Mouse (Mus musculus): ENCODE data around the gene Kank2. TPM values are rescaled to one million over a fixed set of nuclear protein-coding genes. Genes with fewer than 3 reads are reported as not detected.
"Not testable (repeated sequence)": the region's sequence is repeated elsewhere in the genome, so short reads cannot be mapped to it uniquely, and the experiment has no call there.

Gene Kank2
- total and polyA plus RNA-seq, 2 experiments from 2014 or later = 10.3 to 78.5 TPM

DNA sequence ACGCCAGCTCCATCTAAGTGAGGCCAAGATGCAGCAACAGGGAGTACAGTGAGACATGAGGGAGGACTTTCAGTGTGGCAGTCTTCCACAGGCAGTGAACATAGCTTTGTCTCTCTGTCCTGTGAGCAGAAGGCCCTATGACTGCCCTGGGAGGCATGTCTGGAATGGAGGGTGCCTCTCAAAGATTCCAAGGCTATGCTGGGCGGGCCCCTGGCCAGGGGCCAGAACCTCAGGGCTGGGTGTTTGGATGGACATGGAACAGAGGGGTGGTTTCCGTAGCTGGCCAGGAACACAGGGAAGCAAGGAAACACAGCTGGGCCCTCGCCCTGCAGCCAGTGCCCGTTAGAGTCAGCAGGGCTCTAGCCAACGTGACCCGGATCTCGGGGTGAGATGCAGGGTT is 6.7 kb downstream of the Kank2 start:
- DNase-seq (ENCODE audit: low spot score) (peak; percentile 77), ATAC-seq (ENCODE audit: insufficient read depth, low read depth) (peak; percentile 85)
- 15% methylated on average over 8 of the region's 8 CpGs for WGBS
- H3K9me3 ChIP-seq (replicated peaks; ENCODE audit: control insufficient read depth, low read length) = no peaks in the 10 kb centered on the region
- H3K4me1 ChIP-seq (ENCODE audit: control insufficient read depth, insufficient read depth) = peaks cover 38% of the 10 kb centered on the region
- H3K9ac ChIP-seq (replicated peaks; ENCODE audit: low read depth, low read length) = no peak overlapping the region
- peaks cover 57% of the 10 kb centered on the region for H3K36me3 ChIP-seq (replicated peaks; ENCODE audit: control insufficient read depth, insufficient read depth, low read length)
- no peaks in the 10 kb centered on the region for H3K27me3 ChIP-seq (ENCODE audit: control insufficient read depth, insufficient read depth, low read length)
- H3K4me2 ChIP-seq (ENCODE audit: low read depth, low read length) = peak overlapping the region; percentile 27
- H3K4me3 ChIP-seq (ENCODE audit: low read depth, low read length) = no peak overlapping the region
- TF ChIP-seq EP300 (IDR thresholded peaks at IDR 0.05; ENCODE audit: low read depth) (peak; percentile 83), CTCF (IDR thresholded peaks at IDR 0.05; ENCODE audit: low read depth) (no peak)
- H3K27ac ChIP-seq (ENCODE audit: low read depth) = peak overlapping the region; percentile 80

DNA sequence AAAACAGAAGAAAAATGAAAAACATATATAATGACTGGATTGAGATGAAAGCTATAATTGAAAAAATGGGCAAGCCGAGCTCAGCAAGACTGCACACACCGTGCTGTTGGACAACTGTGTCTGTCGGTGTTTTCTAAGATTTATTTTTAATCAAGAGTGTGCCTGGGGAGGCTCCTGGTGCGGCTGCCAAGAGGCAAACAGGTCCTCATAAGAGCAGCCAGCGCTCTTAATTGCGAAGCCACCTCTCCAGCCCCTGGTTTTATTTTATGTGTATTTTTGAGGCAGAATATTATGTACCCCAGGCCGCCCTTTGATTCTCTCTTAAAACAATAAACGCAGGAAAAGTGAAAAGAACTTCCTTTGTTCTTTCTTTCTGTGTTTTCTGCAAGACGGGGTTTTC is 10.3 kb downstream of the Kank2 start:
- no peak for TF ChIP-seq EP300 (IDR thresholded peaks at IDR 0.05; ENCODE audit: low read depth)
- no peak for TF ChIP-seq CTCF (IDR thresholded peaks at IDR 0.05; ENCODE audit: low read depth)
- H3K9ac ChIP-seq (replicated peaks; ENCODE audit: low read depth, low read length) = no peak overlapping the region
- ATAC-seq (ENCODE audit: insufficient read depth, low read depth) (no peak), DNase-seq (ENCODE audit: low spot score) (no peak)
- H3K36me3 ChIP-seq (replicated peaks; ENCODE audit: control insufficient read depth, insufficient read depth, low read length) = peaks cover 56% of the 10 kb centered on the region
- H3K4me3 ChIP-seq (ENCODE audit: low read depth, low read length) = no peak overlapping the region
- WGBS = 48% methylated on average over 9 of the region's 9 CpGs
- no peaks in the 10 kb centered on the region for H3K27me3 ChIP-seq (ENCODE audit: control insufficient read depth, insufficient read depth, low read length)
- peak overlapping the region; percentile 65 for H3K27ac ChIP-seq (ENCODE audit: low read depth)
- no peak overlapping the region for H3K4me2 ChIP-seq (ENCODE audit: low read depth, low read length)
- H3K9me3 ChIP-seq (replicated peaks; ENCODE audit: control insufficient read depth, low read length) = no peaks in the 10 kb centered on the region
- H3K4me1 ChIP-seq (ENCODE audit: control insufficient read depth, insufficient read depth) = peaks cover 30% of the 10 kb centered on the region

GRCm38 (mm10) chr9:21787654-21788053 is 10.9 kb downstream of the Kank2 start:
- Histone ChIP-seq H3K4me2 (ENCODE audit: low read depth, low read length) (no peak overlapping the region), H3K4me1 (ENCODE audit: control insufficient read depth, insufficient read depth) (peaks cover 26% of the 10 kb centered on the region), H3K9me3 (replicated peaks; ENCODE audit: control insufficient read depth, low read length) (no peaks in the 10 kb centered on the region), H3K9ac (replicated peaks; ENCODE audit: low read depth, low read length) (no peak overlapping the region), H3K36me3 (replicated peaks; ENCODE audit: control insufficient read depth, insufficient read depth, low read length) (peaks cover 53% of the 10 kb centered on the region), H3K4me3 (ENCODE audit: low read depth, low read length) (no peak overlapping the region), H3K27me3 (ENCODE audit: control insufficient read depth, insufficient read depth, low read length) (no peaks in the 10 kb centered on the region), H3K27ac (ENCODE audit: low read depth) (peak overlapping the region; percentile 65)
- ATAC-seq (ENCODE audit: insufficient read depth, low read depth) = no peak
- 64% methylated on average over 5 of the region's 5 CpGs for WGBS
- no peak for TF ChIP-seq EP300 (IDR thresholded peaks at IDR 0.05; ENCODE audit: low read depth)
- TF ChIP-seq CTCF (IDR thresholded peaks at IDR 0.05; ENCODE audit: low read depth) = no peak
- DNase-seq (ENCODE audit: low spot score) = no peak

DNA sequence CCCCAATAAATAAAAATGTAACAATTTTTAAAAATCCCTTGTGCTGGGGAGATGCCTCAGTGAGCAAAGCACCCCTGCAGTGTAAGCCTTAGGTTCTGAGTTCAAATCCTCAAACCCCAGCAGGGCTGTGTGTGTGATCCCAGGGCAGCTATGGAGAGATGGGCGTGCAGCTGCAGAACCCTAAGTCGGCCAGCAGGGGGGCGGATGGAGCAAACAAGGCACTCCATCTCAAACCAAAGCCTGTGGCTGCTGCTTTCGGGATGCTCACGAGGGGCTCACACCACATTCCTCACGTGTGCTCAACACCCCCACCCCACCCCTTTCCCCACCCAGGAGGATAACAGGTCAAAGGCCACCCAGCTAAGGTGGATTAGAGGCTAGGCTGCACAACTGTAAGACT is 11.6 kb downstream of the Kank2 start:
- 0 out of 2 replicates have a peak, but pooled peaks have one; percentile 19 for ATAC-seq (ENCODE audit: insufficient read depth, low read depth)
- peak; percentile 72 for TF ChIP-seq CTCF (IDR thresholded peaks at IDR 0.05; ENCODE audit: low read depth)
- no peak for TF ChIP-seq EP300 (IDR thresholded peaks at IDR 0.05; ENCODE audit: low read depth)
- no peaks in the 10 kb centered on the region for H3K9me3 ChIP-seq (replicated peaks; ENCODE audit: control insufficient read depth, low read length)
- peak overlapping the region; percentile 24; the same call in 1 of the 2 replicates for H3K27ac ChIP-seq (ENCODE audit: low read depth)
- 16% methylated on average over 6 of the region's 6 CpGs for WGBS
- peaks cover 21% of the 10 kb centered on the region for H3K4me1 ChIP-seq (ENCODE audit: control insufficient read depth, insufficient read depth)
- H3K36me3 ChIP-seq (replicated peaks; ENCODE audit: control insufficient read depth, insufficient read depth, low read length) = peaks cover 53% of the 10 kb centered on the region
- H3K4me2 ChIP-seq (ENCODE audit: low read depth, low read length) = no peak overlapping the region
- H3K4me3 ChIP-seq (ENCODE audit: low read depth, low read length) = no peak overlapping the region
- no peak overlapping the region for H3K9ac ChIP-seq (replicated peaks; ENCODE audit: low read depth, low read length)
- DNase-seq (ENCODE audit: low spot score) = peak; percentile 68
- no peaks in the 10 kb centered on the region for H3K27me3 ChIP-seq (ENCODE audit: control insufficient read depth, insufficient read depth, low read length)

DNA sequence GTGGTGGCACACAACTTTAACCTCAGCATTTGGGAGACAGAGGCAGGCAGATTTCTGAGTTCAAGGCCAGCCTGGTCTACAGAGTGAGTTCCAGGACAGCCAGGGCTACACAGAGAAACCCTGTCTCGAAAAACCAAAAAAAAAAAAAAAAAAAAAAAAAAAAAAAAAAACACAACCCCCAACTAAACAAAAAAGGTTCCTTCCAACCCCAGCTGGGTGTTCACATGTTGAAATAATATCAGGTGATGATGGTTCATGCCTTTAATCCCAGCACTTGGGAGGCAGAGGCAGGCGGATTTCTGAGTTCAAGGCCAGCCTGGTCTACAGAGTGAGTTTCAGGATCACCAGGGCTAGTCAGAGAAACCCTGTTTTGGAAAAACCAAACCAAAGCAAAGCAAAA is 12.2 kb downstream of the Kank2 start:
- H3K27ac ChIP-seq (ENCODE audit: low read depth); ATAC-seq (ENCODE audit: insufficient read depth, low read depth); H3K4me3 ChIP-seq (ENCODE audit: low read depth, low read length); H3K9me3 ChIP-seq (replicated peaks; ENCODE audit: control insufficient read depth, low read length); H3K9ac ChIP-seq (replicated peaks; ENCODE audit: low read depth, low read length); DNase-seq (ENCODE audit: low spot score); H3K4me2 ChIP-seq (ENCODE audit: low read depth, low read length); H3K27me3 ChIP-seq (ENCODE audit: control insufficient read depth, insufficient read depth, low read length): not testable (repeated sequence)
- Histone ChIP-seq H3K4me1 (ENCODE audit: control insufficient read depth, insufficient read depth) (peaks cover 17% of the 10 kb centered on the region; the same call in 1 of the 2 replicates), H3K36me3 (replicated peaks; ENCODE audit: control insufficient read depth, insufficient read depth, low read length) (peaks cover 50% of the 10 kb centered on the region)
- WGBS = 59% methylated on average over 1 of the region's 2 CpGs
